Mouse (Mus musculus): ENCODE data around the gene Hhipl2. TPM values are rescaled to one million over a fixed set of nuclear protein-coding genes. Genes with fewer than 3 reads are reported as not detected.

Hhipl2 gene
- total and polyA plus RNA-seq, 3 experiments: 2.1 TPM; not detected in 2

DNA sequence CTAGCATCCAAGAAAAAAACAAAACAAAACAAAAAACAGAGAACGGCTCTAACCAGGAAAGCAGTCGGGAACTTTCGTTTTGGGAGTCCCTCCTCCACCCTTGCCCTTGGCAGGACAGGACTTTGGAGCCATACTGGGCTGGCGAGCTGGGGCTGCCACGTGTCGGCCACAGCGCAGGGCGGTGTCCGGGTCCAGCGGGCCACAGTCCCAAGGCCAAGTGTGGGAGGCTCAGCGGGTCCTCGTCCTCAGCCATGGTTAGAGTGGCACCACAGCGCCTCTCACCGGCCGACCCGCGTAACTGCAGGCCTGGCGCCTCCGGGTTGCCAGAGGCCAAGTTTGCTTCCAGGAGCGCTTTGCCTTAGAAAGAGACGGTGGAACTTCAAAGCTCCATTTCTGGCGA lies 21.0 kb downstream of the Hhipl2 start:
- peak; percentile 90 for DNase-seq
- H3K27me3 ChIP-seq (ENCODE audit: control insufficient read depth, insufficient read depth, low read length): no peaks in the 10 kb centered on the region
- no peaks in the 10 kb centered on the region for H3K36me3 ChIP-seq (ENCODE audit: control insufficient read depth, insufficient read depth, low read length)
- no peaks in the 10 kb centered on the region; the same call in 1 of the 2 replicates for H3K4me1 ChIP-seq (ENCODE audit: control insufficient read depth, insufficient read depth, low read length)
- TF ChIP-seq CTCF (IDR thresholded peaks at IDR 0.05): peak; percentile 98
- 0 out of 2 replicates have a peak, but pooled peaks have one; percentile 11 for TF ChIP-seq POLR2A (IDR thresholded peaks at IDR 0.05; ENCODE audit: insufficient read depth, low read depth, low read length)
- 0 out of 2 replicates have a peak, but pooled peaks have one; percentile 46 for TF ChIP-seq EP300 (IDR thresholded peaks at IDR 0.05; ENCODE audit: insufficient read depth, low read depth, low read length)
- no peaks in the 10 kb centered on the region for H3K79me2 ChIP-seq (replicated peaks; ENCODE audit: control insufficient read depth, insufficient read depth, low read length)
- peak overlapping the region; percentile 45 for H3K9ac ChIP-seq (ENCODE audit: low read depth, low read length)
- peak overlapping the region; percentile 39; the same call in 1 of the 2 replicates for H3K4me3 ChIP-seq
- peak overlapping the region; percentile 6 for H3K27ac ChIP-seq
- 14% methylated on average over 22 of the region's 22 CpGs for WGBS
- intact Hi-C loops (cut with DNase I): no loop called here

DNA sequence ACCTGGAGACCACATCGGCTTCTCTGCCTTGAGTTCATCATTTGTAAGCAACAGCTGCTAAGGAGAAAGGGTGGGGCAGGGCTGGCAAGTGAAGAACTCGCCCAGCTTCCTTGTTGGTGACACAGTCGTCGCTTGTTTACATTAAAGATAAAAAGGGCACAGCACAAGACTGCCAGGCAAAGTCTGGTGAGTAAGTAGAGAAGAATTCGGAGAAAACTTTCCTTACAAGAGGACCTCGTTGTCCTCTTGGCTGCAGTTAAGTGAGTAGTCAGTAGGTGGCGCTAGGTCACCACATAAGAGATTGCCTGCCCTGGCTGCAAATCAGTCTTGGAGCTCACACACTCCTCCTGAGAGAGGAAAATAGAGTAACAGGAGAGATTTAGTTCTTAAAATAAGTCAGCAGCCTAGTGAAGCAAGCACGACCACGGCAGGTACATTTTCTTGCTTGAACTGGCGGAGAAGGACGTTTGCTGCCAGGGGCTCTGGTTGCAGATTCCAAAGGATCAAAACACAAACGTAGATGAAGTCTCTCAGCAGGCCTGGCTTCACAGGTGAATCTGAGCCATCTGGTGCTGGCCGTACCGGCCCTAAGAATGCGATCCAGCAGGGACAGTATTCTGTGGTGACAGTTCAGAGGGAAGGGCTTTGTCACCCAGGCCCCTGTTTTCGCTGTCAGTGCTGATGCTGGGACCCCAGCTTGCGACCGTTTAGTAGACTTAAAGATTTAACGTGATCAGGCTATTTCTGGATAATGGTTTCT lies 24.2 kb downstream of the Hhipl2 start:
- TF ChIP-seq CTCF (IDR thresholded peaks at IDR 0.05): peak; percentile 94
- no peak for TF ChIP-seq POLR2A (IDR thresholded peaks at IDR 0.05; ENCODE audit: insufficient read depth, low read depth, low read length)
- peak; percentile 81 for TF ChIP-seq EP300 (IDR thresholded peaks at IDR 0.05; ENCODE audit: insufficient read depth, low read depth, low read length)
- intact Hi-C loops (cut with DNase I): no loop called here
- Histone ChIP-seq H3K79me2 (replicated peaks; ENCODE audit: control insufficient read depth, insufficient read depth, low read length) (no peaks in the 10 kb centered on the region), H3K36me3 (ENCODE audit: control insufficient read depth, insufficient read depth, low read length) (no peaks in the 10 kb centered on the region), H3K27me3 (ENCODE audit: control insufficient read depth, insufficient read depth, low read length) (no peaks in the 10 kb centered on the region), H3K4me1 (ENCODE audit: control insufficient read depth, insufficient read depth, low read length) (no peaks in the 10 kb centered on the region; the same call in 1 of the 2 replicates), H3K27ac (no peak overlapping the region), H3K9ac (ENCODE audit: low read depth, low read length) (no peak overlapping the region), H3K4me3 (no peak overlapping the region)
- WGBS: 25% methylated on average over 19 of the region's 19 CpGs
- peak; percentile 69 to 73 for DNase-seq

GRCm38 (mm10) chr1:183453066-183453465 lies 35.1 kb downstream of the Hhipl2 start:
- DNase-seq: no peak
- Histone ChIP-seq H3K27me3 (ENCODE audit: control insufficient read depth, insufficient read depth, low read length) (no peaks in the 10 kb centered on the region), H3K27ac (no peak overlapping the region), H3K79me2 (replicated peaks; ENCODE audit: control insufficient read depth, insufficient read depth, low read length) (no peaks in the 10 kb centered on the region), H3K9ac (ENCODE audit: low read depth, low read length) (no peak overlapping the region), H3K36me3 (ENCODE audit: control insufficient read depth, insufficient read depth, low read length) (no peaks in the 10 kb centered on the region), H3K4me3 (no peak overlapping the region), H3K4me1 (ENCODE audit: control insufficient read depth, insufficient read depth, low read length) (no peaks in the 10 kb centered on the region)
- intact Hi-C loops (cut with DNase I): no loop called here
- TF ChIP-seq EP300 (IDR thresholded peaks at IDR 0.05; ENCODE audit: insufficient read depth, low read depth, low read length) (no peak), POLR2A (IDR thresholded peaks at IDR 0.05; ENCODE audit: insufficient read depth, low read depth, low read length) (no peak), CTCF (IDR thresholded peaks at IDR 0.05) (no peak)
- 47% methylated on average over 3 of the region's 3 CpGs for WGBS

Other genes with a start within 250 kb of the Hhipl2 start
- 1 to 10 TPM; 7.3 to 8.4 TPM for gene Disp1, start 196.7 kb upstream of the Hhipl2 start, total RNA-seq (2021)
- gene Disp1, start 196.7 kb upstream of the Hhipl2 start, polyA plus RNA-seq (2012; rRNA removed): 10.6 and 12.6 TPM in 2 replicates
- gene Aida, start 121.6 kb upstream of the Hhipl2 start, total RNA-seq (2021): 10 to 100 TPM; 27.6 to 28.5 TPM
- gene Aida, start 121.6 kb upstream of the Hhipl2 start, polyA plus RNA-seq (2012; rRNA removed): 16.9 and 40.8 TPM in 2 replicates
- 10 to 100 TPM; 31.5 to 32.9 TPM for gene Brox, start 120.9 kb upstream of the Hhipl2 start, total RNA-seq (2021)
- gene Brox, start 120.9 kb upstream of the Hhipl2 start, polyA plus RNA-seq (2012; rRNA removed): 15.0 and 25.9 TPM in 2 replicates
- 100 to 1,000 TPM; 101 to 129 TPM for gene Mia3, start 48.7 kb upstream of the Hhipl2 start, total RNA-seq (2021)
- gene Mia3, start 48.7 kb upstream of the Hhipl2 start, polyA plus RNA-seq (2012; rRNA removed): 51.6 and 64.3 TPM in 2 replicates
- gene Taf1a, start 29.2 kb upstream of the Hhipl2 start, total RNA-seq (2021): 10 to 100 TPM; 18.4 to 21.7 TPM
- 10.2 and 17.8 TPM in 2 replicates for gene Taf1a, start 29.2 kb upstream of the Hhipl2 start, polyA plus RNA-seq (2012; rRNA removed)